Mouse (Mus musculus) spleen, adult 18-20 months (tissue): ENCODE results near the gene Oxtr.

ENCODE experiments used
- DNase-seq, 2 experiments: peaks; one replicate each; pipeline ENCODE4 v3.0.0; 2022; ENCODE audit warnings: mixed read lengths in 2 of 2

Oxtr gene

GRCm38 (mm10) chr6:112487993-112488392, 1.8 kb downstream of the Oxtr start:
- DNase-seq, result no peak

GRCm38 (mm10) chr6:112484316-112484715, 5.4 kb downstream of the Oxtr start:
- DNase-seq, result no peak

- no peak for DNase-seq
Observed at GRCm38 (mm10) chr6:112479861-112480260, 9.9 kb downstream of the Oxtr start.

GRCm38 (mm10) chr6:112471644-112472043, 18.1 kb downstream of the Oxtr start:
- DNase-seq, result no peak

- DNase-seq, result no peak
Observed at GRCm38 (mm10) chr6:112466001-112466400, 23.7 kb downstream of the Oxtr start.

GRCm38 (mm10) chr6:112465441-112465840, 24.3 kb downstream of the Oxtr start:
- no peak for DNase-seq

GRCm38 (mm10) chr6:112463331-112463730, 26.4 kb downstream of the Oxtr start:
- no peak for DNase-seq

GRCm38 (mm10) chr6:112461459-112461858, 28.3 kb downstream of the Oxtr start:
- DNase-seq, result no peak

GRCm38 (mm10) chr6:112459341-112459749, 30.4 kb downstream of the Oxtr start, which contains the start of gene Cav3:
TSS of gene Cav3 (plus strand) at chr6:112459505.
- DNase-seq, result no peak

GRCm38 (mm10) chr6:112445675-112446074, 44.1 kb downstream of the Oxtr start:
- no peak for DNase-seq

- DNase-seq, result no peak
Observed at GRCm38 (mm10) chr6:112426018-112426732, 63.6 kb downstream of the Oxtr start.

GRCm38 (mm10) chr6:112423746-112424501, 65.8 kb downstream of the Oxtr start:
- no peak for DNase-seq
